Mouse (Mus musculus) monocyte, adult 2 months (primary cell): ENCODE measurements around the gene Dnm2.

Experiments
- DNase-seq, 2 experiments: peaks; one replicate each; pipeline ENCODE4 v3.0.0; 2022; ENCODE audit warnings: low spot score in 2 of 2, low read depth in 1 of 2

Gene Dnm2

DNA sequence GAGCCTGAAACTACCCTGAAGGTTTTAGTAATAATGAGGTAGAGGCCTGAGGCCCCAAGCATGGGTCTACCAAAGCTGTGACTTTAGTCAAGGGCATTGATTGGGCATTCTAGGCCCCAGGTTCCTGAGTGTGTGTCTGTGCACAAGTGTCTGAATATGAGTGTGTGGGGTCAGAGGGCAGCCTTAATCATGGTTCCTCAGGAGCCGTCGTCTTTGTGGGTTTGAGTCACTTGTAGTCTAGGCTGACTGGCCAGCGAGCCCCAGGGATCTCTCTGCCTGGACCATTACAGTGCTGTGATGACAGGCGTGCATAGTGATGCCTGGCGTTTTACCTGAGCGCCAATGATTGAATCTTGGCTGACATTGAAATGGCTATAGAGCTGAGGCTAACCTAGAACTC lies 3.5 kb downstream of the Dnm2 start:
- no peak for DNase-seq

- DNase-seq: no peak
Observed at GRCm38 (mm10) chr9:21430724-21431123, 6.0 kb downstream of the Dnm2 start.

DNA sequence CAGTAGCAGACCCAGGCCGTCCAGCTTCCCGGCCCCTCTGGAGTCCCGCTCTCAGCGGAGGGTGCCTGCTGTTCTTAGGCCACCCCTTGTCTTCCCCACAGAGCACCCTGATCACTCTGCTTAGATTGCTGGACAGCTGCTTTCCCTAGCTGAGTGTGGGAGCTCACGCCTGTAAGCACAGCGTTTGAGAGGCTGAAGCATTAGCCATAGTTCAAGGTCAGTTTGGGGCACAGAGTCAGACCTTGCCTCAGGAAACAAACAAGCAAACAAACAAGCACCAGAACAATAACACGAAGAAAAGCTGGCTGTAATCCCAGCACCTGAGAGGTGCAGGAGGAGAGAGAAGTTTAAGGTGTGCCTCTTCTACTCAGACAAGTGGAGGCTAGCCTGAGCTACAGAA lies 7.4 kb downstream of the Dnm2 start:
- no peak for DNase-seq

- DNase-seq: no peak
Observed at GRCm38 (mm10) chr9:21433766-21434165, 9.1 kb downstream of the Dnm2 start.

DNA sequence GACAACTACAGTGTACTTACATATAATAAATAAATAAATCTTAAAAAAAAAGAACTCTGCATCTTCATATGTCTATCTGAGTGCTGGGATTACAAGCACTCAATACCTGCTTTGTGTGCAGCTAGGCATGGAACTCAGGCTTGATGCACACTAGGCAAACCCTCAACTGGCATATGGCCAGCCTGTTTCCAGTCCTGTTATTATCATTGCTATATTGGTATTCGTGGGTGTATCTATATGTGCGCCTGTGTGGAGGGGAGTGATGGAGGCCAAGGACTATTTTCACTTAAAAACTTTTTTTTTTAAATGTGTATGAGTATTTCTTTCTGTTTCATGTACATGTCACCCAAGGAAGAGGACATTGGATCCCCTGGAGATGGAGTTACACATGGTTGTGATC lies 9.7 kb downstream of the Dnm2 start:
- no peak for DNase-seq

DNA sequence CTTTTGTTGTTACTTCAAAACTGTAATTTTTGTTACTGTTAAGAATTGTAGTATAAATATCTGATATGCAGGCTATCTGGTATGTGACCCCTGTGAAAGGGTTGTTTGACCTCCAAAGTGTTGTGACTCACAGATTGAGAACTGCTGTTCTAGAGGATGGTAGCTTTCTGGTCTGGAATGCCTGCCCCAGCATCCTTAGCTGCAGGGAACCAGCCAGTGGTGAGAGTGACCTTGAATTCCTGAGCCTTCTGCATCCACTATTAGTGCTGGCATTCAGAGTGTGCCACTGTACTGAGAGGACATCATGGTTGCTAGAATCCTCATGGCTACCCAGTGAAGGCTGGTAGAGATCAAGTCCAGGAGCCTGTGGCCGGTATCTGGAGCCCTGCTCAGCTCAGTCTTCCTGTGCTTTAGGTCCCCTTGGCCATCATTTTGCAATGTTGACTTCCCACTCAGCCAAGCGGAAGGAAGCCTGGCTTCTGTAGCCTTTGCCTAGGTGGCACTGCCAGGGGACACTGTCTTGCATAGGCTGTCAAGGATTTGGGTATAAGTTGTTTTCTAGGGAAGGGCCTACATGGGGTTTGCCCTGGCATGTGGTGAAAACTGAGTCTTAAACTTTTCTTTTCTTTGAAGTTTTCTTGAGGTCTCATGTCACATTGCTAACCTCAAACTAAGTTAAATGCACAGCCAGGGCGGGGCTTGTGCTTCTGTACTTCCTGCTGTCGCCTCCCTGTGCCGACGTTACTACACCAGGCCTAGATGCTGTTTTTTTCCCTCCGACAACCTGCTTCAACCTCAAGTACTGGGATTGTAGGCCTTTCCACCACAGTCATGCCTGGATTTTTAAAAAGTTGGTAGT lies 11.3 kb downstream of the Dnm2 start:
- DNase-seq: peak in 1 of 2 experiments; percentile 34

DNA sequence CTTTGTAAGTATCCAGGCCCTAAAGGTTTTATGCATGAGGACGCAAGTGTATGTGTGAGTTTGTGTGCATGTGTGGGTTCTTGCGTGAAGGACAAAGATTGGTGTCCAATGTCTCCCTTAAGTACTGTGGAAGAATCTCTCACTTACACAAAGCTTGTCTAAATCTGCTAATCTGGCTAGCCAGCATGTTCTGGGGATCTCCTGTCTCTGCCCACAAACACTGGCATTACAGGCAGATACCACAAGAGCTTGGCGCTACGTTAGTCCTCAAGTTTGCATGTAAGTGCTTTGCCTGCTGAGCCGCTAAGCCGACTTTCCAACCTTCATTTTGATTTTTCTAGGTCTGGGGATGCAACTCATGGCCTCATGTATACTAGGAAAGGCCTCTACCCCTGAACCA lies 12.9 kb downstream of the Dnm2 start:
- no peak for DNase-seq

DNA sequence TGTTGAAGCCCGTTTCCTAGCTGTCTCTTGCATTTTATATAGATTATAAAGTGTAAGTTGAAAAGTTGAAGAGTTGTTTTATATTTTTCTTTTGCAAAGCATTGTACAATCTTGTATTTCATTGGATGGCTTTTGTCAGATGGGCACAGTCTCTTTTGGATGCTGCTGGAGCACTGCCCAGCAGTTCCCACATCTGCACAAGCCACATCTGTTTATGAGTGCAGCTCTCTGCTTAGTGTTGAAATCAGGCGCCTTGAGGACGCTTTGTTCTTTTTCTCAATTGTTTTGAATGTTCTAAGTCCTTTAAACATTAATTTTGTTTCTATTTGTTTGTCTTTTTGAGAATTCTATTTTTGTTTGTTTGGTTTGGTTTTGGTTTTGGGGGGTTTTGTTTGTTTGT lies 13.5 kb downstream of the Dnm2 start:
- no peak for DNase-seq

DNA sequence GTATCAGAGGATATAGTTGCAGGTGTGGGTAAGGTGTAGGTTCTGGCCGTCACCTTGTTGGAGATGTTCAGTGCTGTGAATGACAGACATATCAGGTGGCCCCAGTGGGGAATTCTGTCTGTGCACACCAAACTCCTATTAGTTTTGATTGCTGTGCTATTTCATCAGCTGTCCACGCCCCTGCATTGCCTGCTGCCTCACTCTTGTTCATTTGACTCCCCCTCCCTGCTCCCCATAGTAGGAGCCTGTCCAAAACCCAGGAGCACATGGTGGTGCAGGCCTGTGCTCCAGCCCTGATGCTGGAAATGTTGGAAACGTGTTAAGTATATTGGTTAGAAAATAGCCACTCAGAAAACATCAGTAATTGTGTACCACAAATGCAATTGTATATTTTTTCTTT lies 14.7 kb downstream of the Dnm2 start:
- no peak for DNase-seq

DNA sequence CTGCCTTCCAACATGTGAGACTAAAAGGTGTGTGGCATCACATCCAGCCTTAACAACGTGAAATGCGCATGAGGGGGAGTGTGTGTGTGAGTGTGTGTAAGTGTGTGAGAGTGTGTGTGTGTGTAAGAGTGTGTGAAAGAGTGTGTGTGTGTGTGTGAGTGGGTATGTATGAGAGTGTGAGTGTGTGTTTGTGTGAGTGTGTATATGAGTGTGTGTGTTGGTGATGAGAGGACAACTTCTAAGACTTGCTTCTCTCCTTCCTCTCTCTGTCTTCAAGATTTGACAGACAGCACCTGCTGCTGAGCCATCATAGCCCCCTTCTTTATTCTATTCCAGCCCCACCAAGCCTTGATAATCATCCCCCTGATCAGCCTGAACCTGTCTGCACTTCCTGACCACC lies 15.2 kb downstream of the Dnm2 start:
- DNase-seq: no peak

DNA sequence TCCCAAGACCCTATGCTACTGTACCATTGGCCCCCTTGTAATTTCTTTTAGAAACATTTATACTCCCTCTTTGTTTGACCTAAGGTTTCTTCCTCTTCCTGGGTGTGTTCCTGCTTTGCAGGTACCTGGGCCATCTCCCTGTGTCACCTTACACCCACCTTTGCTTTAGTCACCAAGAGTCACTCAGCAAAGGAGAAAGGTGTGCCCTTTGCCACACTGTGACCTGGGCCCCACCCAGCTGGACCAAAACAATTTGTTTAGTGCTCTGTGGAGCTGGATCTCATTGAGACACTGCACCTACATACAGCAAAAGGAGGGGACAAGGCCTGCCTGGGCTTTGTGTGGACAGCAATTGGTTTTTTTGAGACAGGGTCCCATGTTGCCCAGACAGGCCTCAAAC lies 15.7 kb downstream of the Dnm2 start:
- no peak for DNase-seq

GRCm38 (mm10) chr9:21443853-21444252 lies 19.1 kb downstream of the Dnm2 start:
- no peak for DNase-seq

- no peak for DNase-seq
Observed at GRCm38 (mm10) chr9:21444574-21444973, 19.9 kb downstream of the Dnm2 start.

DNA sequence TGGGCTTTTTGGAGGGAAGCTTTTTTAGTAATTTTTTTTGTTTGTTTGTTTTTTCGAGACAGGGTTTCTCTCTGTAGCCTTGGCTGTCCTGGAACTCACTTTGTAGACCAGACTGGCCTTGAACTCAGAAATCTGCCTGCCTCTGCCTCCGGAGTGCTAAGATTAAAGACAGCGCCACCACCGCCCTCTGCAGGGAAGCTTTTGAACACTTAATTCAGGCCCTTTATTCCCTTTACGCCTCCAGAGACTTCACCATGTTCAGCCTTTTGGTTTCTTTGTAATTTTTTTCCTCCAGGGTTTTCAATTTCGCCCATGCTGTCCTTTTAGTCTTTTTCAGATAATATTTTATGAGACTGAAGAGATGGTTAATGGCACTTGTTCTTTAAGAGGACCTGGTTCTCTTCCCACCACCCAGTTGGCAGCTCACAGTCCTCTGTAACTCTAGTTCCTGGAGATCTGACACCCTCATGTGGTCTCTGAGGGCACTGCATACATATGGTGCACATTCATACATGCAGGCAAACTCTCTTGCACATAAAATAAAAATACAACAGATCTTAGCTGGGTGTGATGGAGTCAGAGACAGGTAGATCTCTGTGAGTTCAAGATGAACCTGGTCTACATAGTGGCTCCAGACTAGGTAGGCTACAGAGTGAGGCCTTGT lies 20.5 kb downstream of the Dnm2 start:
- DNase-seq: no peak

GRCm38 (mm10) chr9:21447778-21448177 lies 23.1 kb downstream of the Dnm2 start:
- no peak for DNase-seq

GRCm38 (mm10) chr9:21449710-21450109 lies 25.0 kb downstream of the Dnm2 start:
- DNase-seq: no peak

DNA sequence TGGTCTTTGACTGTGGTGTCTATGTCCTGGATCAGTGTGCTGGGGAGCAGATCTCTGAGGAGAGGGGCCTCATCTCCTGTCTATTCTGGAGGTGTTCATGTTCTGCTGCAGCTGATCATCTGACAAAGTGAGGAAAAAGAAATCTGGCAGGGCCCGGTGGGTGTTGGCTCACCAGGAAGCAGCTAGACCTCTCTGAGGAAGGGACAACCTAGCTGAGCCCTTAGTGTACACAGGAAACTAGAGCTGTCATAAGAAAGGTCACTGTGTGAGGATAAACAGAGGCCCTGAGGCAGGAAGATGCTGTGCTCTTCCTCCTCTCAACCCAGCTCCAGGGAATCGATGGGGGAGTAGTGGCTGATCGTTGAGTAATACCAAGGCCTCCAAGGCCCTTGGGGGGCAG lies 25.6 kb downstream of the Dnm2 start:
- DNase-seq: no peak

GRCm38 (mm10) chr9:21451391-21451790 lies 26.7 kb downstream of the Dnm2 start:
- no peak for DNase-seq

DNA sequence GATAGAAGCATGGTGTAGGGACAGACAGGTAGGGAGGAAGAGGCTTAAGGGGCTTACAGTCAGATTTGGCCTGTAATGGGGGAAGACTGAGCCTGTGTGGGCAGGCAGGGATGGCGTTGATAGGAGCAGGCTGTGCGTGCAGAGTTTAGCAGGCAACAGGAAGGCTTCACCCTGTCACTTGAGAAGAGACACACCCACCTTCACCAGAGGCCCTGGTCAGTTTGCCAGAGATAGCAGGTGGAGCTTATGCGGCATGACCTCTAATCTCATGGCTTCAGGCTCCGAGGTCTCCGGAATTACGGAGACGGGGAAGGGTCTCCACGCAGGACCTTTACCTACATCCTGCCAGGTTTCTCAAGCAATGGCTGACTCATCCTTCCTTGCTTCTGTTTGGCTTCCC lies 27.2 kb downstream of the Dnm2 start:
- DNase-seq: no peak

DNA sequence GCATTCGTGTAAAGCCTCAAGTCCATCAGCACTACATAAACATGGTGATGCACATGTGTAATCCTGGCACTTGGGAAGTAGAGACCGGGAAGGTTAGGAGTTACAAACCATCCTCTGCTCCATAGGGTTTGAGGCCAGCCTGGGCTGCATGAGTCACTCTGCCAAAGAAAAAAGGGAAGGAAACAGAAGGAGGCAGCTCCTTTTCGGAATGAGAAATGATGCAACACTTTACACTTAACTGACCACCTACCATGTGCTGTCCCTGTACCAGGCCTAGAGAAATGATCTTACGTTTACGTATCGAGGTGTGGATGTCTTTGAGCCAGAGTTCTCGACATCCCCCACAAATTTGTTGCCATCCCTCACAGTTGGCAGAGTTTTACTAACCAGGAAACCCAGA lies 28.3 kb downstream of the Dnm2 start:
- DNase-seq: peak in 1 of 2 experiments; percentile 39

GRCm38 (mm10) chr9:21453459-21453858 lies 28.8 kb downstream of the Dnm2 start:
- DNase-seq: no peak

DNA sequence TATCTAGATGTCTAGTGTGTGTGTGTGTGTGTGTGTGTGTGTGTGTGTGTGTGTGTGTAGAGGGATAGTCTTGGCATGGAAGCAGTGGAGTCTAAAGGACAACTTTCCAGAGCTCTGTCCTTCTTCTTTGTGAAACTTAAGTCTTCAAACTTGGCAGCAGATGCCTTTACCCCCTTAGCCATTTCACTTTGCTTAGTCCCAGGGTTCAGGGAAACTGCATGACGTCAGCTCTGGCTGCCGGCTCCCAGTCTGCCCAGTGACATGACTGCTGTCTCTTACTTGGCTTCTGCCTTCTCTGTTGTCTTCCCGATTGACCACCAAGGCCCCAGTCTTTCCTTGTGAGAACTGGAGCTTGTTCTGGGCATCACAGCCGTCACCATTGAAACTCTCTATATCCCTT lies 29.8 kb downstream of the Dnm2 start:
- no peak for DNase-seq
